Mouse (Mus musculus) G1E (cell line): ENCODE measurements around the gene Bcl6.

Source experiments
- CTCF ChIP-seq: IDR thresholded peaks from 2 replicates; pipeline ENCODE4 v1.5.1; 2012; ENCODE audit warnings: low read depth, low read length, inconsistent platforms, mixed read lengths
- GATA1 ChIP-seq: IDR thresholded peaks from 2 replicates; pipeline ENCODE4 v1.6.1; 2012; ENCODE audit warnings: borderline replicate concordance, low read length, inconsistent platforms, mixed read lengths
- GATA2 ChIP-seq: IDR thresholded peaks from 2 replicates; pipeline ENCODE4 v1.6.1; 2012; ENCODE audit warnings: low read depth, low read length, inconsistent platforms, borderline replicate concordance
- POLR2AphosphoS5 ChIP-seq: IDR thresholded peaks from 2 replicates; pipeline ENCODE4 v1.6.1; 2012; ENCODE audit warnings: low read depth, low read length, inconsistent platforms; ENCODE audit not compliant: insufficient replicate concordance
- TAL1 ChIP-seq: conservative IDR thresholded peaks from 2 replicates; pipeline ENCODE4 v1.6.1; 2012; ENCODE audit warnings: low read depth, low read length, inconsistent platforms, mixed read lengths

- TF ChIP-seq CTCF (no peak), TAL1 (no peak), POLR2AphosphoS5 (no peak), GATA1 (no peak), GATA2 (no peak)
Observed at GRCm38 (mm10) chr16:23953959-23954260, 34.7 kb downstream of the Bcl6 start.
